Mouse (Mus musculus) thymus, postnatal 25 days (tissue): Measurements from ENCODE around the gene Defa21.
"Not testable (repeated sequence)": the region's sequence is repeated elsewhere in the genome, so short reads cannot be mapped to it uniquely, and the experiment has no call there.

Experiments used
- DNase-seq: peaks from one replicate; pipeline ENCODE4 v3.0.0; 2022

Defa21 gene

GRCm38 (mm10) chr8:21025245-21025644 is at the start of gene Defa21:
Gene Defa21, plus strand, starts transcription at chr8:21025545.
- not testable (repeated sequence) for DNase-seq

GRCm38 (mm10) chr8:20979846-20980245 is 45.5 kb upstream of the Defa21 start:
- no peak for DNase-seq

GRCm38 (mm10) chr8:20994042-20994441 is 31.3 kb upstream of the Defa21 start:
- not testable (repeated sequence) for DNase-seq

GRCm38 (mm10) chr8:20996776-20997175 is 28.6 kb upstream of the Defa21 start:
- DNase-seq: no peak

- no peak for DNase-seq
Observed at GRCm38 (mm10) chr8:20997291-20997690, 28.1 kb upstream of the Defa21 start.

- DNase-seq: peak; percentile 4
Observed at GRCm38 (mm10) chr8:21001171-21001570, 24.2 kb upstream of the Defa21 start.

GRCm38 (mm10) chr8:21006801-21007200 is 18.5 kb upstream of the Defa21 start:
- no peak for DNase-seq

GRCm38 (mm10) chr8:21008578-21008977 is 16.8 kb upstream of the Defa21 start:
- not testable (repeated sequence) for DNase-seq

- DNase-seq: not testable (repeated sequence)
Observed at GRCm38 (mm10) chr8:21010548-21010947, 14.8 kb upstream of the Defa21 start.

GRCm38 (mm10) chr8:21054747-21055146 is 29.4 kb downstream of the Defa21 start, which contains the start of gene Defa23:
Gene Defa23, plus strand, starts transcription at chr8:21055047.
- DNase-seq: not testable (repeated sequence)

GRCm38 (mm10) chr8:21064738-21065137 is 39.4 kb downstream of the Defa21 start, which contains the start of gene Defa35:
Gene Defa35, plus strand, starts transcription at chr8:21065038.
- not testable (repeated sequence) for DNase-seq
